Mouse (Mus musculus): ENCODE results near the gene Fkbp8. TPM values are rescaled to one million over a fixed set of nuclear protein-coding genes. Genes with fewer than 3 reads are reported as not detected.

Fkbp8 gene
- polyA plus RNA-seq, 1 experiment from 2014 or later, result 306 TPM

DNA sequence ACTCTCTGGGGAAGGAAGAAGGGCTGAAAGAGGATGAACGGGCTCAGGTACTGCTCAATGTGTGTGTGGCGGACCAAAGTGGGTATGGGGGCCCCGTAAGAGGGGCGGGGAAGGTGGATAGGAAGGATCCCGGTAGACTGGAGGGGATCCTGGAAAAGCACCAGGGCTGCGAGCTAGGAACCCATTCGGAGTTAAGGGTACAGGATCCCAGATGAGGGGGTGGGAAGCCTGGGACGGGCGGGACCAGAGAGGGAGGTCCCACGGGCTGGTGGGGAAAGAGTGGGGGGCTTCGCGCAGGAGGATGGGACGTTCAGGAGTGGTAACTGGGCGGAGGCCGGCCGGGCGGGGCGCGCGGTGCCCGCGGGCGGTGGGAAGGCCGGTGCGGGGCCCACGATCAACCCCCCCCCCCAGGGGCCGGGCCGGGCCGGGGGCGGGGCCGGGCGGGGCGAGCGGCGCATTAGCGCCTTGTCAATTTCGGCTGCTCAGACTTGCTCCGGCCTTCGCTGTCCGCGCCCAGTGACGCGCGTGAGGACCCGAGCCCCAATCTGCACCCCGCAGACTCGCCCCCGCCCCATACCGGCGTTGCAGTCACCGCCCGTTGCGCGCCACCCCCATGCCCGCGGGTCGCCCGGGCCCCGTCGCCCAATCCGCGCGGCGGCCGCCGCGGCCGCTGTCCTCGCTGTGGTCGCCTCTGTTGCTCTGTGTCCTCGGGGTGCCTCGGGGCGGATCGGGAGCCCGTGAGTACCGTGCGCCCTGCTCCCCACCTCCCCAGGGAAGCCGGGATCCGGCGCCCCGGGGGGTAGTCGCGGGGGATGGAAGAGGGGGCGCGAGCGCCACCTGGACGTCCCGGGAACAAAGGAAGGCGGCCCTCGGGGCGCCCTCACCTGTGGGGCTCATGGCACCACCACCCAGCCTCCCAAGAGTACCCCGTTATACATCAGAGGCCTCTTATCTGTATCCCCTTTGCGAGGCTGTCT lies 34.6 kb upstream of the Fkbp8 start, which contains the start of gene Crlf1:
TSS of gene Crlf1 (plus strand) at position 495 of the 977 bp plus-strand sequence.
- H3K4me1 ChIP-seq, result peaks cover 79% of the 10 kb centered on the region
- WGBS, result under 1% methylated on average over 65 of the region's 93 CpGs
- no peaks in the 10 kb centered on the region for H3K36me3 ChIP-seq
- H3K9ac ChIP-seq, result peak within 1 kb of the TSS; percentile 73
- ATAC-seq (ENCODE audit: insufficient number of reproducible peaks, insufficient read depth, low FRiP score, low TSS enrichment), result no peak
- no peaks in the 10 kb centered on the region for H3K9me3 ChIP-seq
- peak within 1 kb of the TSS; percentile 50; the same call in 1 of the 2 replicates for H3K27ac ChIP-seq
- peak within 1 kb of the TSS; percentile 57 for H3K4me3 ChIP-seq
- H3K27me3 ChIP-seq, result peaks cover 93% of the 10 kb centered on the region
- H3K4me2 ChIP-seq (replicated peaks), result peak within 1 kb of the TSS; percentile 86

GRCm38 (mm10) chr8:70493692-70494415 lies 33.7 kb upstream of the Fkbp8 start:
- Histone ChIP-seq H3K27me3 (peaks cover 93% of the 10 kb centered on the region), H3K9ac (peak overlapping the region; percentile 73), H3K4me3 (peak overlapping the region; percentile 57), H3K9me3 (no peaks in the 10 kb centered on the region), H3K36me3 (no peaks in the 10 kb centered on the region), H3K4me1 (peaks cover 72% of the 10 kb centered on the region), H3K4me2 (replicated peaks) (peak overlapping the region; percentile 86), H3K27ac (peak overlapping the region; percentile 36; the same call in 1 of the 2 replicates)
- 1% methylated on average over 47 of the region's 47 CpGs for WGBS
- no peak for ATAC-seq (ENCODE audit: insufficient number of reproducible peaks, insufficient read depth, low FRiP score, low TSS enrichment)

DNA sequence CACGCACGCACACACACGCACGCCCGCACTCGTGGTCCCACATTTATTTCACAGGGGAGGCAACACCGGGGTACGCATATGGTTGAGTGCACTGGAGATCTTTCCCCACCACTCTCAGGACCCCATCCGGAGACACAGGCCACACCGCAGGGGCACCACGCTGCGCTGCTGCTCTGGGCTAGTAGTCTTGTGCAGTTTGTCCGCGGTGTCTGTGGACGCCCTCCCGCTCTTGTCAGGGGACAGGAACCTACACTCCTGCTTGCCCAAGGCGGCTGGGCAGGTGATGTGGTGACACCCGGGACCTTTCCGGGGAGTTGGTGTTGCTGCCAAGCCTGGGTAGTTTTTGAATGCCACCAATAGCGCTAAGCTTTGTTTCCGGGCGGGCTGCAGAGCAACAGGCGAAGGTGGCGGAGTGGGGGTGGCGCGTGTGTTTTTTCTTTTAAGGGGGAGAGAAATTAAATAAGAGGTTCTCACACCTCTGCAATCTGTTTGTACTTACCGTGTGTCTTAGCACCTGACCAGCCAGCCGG lies 33.0 kb upstream of the Fkbp8 start:
- Histone ChIP-seq H3K4me1 (peaks cover 72% of the 10 kb centered on the region), H3K9me3 (no peaks in the 10 kb centered on the region), H3K27me3 (peaks cover 91% of the 10 kb centered on the region), H3K4me2 (replicated peaks) (peak overlapping the region; percentile 86), H3K9ac (peak overlapping the region; percentile 73; the same call in 1 of the 2 replicates), H3K27ac (0 out of 2 replicates have a peak overlapping the region, but pooled peaks have one; percentile 36), H3K4me3 (peak overlapping the region; percentile 57), H3K36me3 (no peaks in the 10 kb centered on the region)
- WGBS, result 1% methylated on average over 28 of the region's 28 CpGs
- ATAC-seq (ENCODE audit: insufficient number of reproducible peaks, insufficient read depth, low FRiP score, low TSS enrichment), result no peak

DNA sequence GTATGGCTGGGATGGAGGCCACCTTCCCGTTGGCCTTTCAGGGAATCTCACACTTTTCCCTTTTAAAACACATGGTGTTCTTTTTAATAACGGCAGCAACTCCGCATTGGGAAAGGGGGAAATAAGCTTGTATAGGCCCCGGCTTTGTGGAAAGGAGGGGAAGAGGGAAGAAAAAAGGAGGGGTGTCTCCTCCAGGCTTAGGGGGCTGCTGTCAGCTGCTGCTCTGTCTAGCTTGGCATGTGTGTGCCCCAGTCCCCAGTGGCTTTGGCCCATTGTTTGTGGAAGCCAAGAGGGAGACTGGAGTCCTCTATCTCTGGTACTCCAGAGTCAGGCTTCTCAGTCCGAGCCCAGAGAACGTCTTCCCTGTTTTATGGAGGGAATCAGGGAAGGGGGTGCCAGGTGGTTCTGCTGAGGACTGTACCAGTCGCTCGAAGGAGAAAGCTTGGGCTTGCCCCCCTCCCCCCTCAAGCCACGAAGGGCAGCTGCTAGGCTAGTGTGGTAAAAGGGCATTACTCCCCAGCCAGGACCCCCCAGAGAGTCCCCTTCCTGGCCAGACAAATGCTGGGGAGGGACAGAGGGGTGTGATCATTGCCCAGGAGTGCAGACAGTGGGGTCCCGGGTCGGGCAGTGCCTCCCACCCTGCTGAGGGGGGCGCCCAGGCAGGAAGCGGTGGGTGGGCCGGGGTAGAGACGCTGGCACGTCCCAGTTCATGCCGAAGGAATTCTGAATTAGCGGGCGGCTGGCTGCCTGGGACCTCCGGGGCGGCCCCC lies 32.3 kb upstream of the Fkbp8 start:
- WGBS, result 3% methylated on average over 21 of the region's 21 CpGs
- peak overlapping the region; percentile 51 for H3K9ac ChIP-seq

GRCm38 (mm10) chr8:70495771-70496062 lies 31.8 kb upstream of the Fkbp8 start:
- H3K9me3 ChIP-seq, result no peaks in the 10 kb centered on the region
- peak overlapping the region; percentile 51 for H3K9ac ChIP-seq
- 9% methylated on average over 12 of the region's 12 CpGs for WGBS
- H3K27ac ChIP-seq, result no peak overlapping the region
- no peaks in the 10 kb centered on the region for H3K36me3 ChIP-seq
- no peak for ATAC-seq (ENCODE audit: insufficient number of reproducible peaks, insufficient read depth, low FRiP score, low TSS enrichment)
- H3K4me1 ChIP-seq, result peaks cover 72% of the 10 kb centered on the region
- H3K4me3 ChIP-seq, result peak overlapping the region; percentile 57
- peak overlapping the region; percentile 86 for H3K4me2 ChIP-seq (replicated peaks)
- peaks cover 91% of the 10 kb centered on the region for H3K27me3 ChIP-seq

More for the DNA sequence above, 32.3 kb upstream of the Fkbp8 start:
- Histone ChIP-seq H3K4me1 (peaks cover 72% of the 10 kb centered on the region), H3K4me3 (peak overlapping the region; percentile 57), H3K36me3 (no peaks in the 10 kb centered on the region), H3K27ac (no peak overlapping the region), H3K9me3 (no peaks in the 10 kb centered on the region), H3K4me2 (replicated peaks) (peak overlapping the region; percentile 86), H3K27me3 (peaks cover 91% of the 10 kb centered on the region)
- ATAC-seq (ENCODE audit: insufficient number of reproducible peaks, insufficient read depth, low FRiP score, low TSS enrichment), result no peak

DNA sequence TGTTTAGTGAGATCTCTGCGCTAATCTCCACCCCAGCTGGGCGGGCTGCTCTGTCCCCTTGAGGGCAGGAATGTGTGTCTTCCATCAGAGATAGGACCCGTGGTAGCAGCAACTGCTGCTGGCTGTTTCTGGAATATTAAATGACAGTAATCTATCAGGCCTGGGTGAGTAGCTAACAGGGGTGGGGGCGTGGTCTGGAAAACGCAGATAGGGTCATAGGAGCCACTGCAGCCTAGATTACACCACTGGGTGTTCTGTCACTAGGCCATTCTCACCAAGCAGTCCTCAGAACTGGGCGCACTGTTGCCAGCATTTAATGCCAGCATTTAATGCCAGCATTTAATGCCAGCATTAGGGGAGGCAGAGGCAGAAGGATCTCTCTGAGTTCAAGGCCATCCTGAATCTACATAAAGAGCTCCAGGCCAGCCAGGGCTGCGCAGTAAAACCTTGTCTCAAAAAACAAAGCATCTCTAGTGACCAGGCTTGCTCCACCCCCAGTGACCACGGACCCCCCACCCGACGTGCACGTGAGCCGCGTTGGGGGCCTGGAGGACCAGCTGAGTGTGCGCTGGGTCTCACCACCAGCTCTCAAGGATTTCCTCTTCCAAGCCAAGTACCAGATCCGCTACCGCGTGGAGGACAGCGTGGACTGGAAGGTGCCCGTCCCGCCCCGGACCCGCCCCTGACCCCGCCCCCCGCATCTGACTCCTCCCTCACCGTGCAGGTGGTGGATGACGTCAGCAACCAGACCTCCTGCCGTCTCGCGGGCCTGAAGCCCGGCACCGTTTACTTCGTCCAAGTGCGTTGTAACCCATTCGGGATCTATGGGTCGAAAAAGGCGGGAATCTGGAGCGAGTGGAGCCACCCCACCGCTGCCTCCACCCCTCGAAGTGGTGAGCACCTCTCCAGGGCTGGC lies 26.9 kb upstream of the Fkbp8 start:
- Histone ChIP-seq H3K4me3 (peak overlapping the region; percentile 17; the same call in 1 of the 2 replicates), H3K9me3 (no peaks in the 10 kb centered on the region), H3K9ac (no peak overlapping the region), H3K36me3 (0 out of 2 replicates have a peak, but pooled peaks cover 4% of the 10 kb centered on the region), H3K4me1 (peaks cover 63% of the 10 kb centered on the region), H3K27ac (no peak overlapping the region), H3K4me2 (replicated peaks) (peak overlapping the region; percentile 35; the same call in 1 of the 2 replicates), H3K27me3 (peaks cover 65% of the 10 kb centered on the region)
- WGBS, result 11% methylated on average over 39 of the region's 39 CpGs
- ATAC-seq (ENCODE audit: insufficient number of reproducible peaks, insufficient read depth, low FRiP score, low TSS enrichment), result no peak

- H3K27ac ChIP-seq, result no peak overlapping the region
- peaks cover 52% of the 10 kb centered on the region for H3K27me3 ChIP-seq
- no peaks in the 10 kb centered on the region for H3K9me3 ChIP-seq
- WGBS, result 16% methylated on average over 23 of the region's 23 CpGs
- no peak overlapping the region for H3K9ac ChIP-seq
- no peak for ATAC-seq (ENCODE audit: insufficient number of reproducible peaks, insufficient read depth, low FRiP score, low TSS enrichment)
- no peak overlapping the region for H3K4me2 ChIP-seq (replicated peaks)
- no peak overlapping the region for H3K4me3 ChIP-seq
- H3K36me3 ChIP-seq, result 0 out of 2 replicates have a peak, but pooled peaks cover 6% of the 10 kb centered on the region
- H3K4me1 ChIP-seq, result peaks cover 63% of the 10 kb centered on the region
Measured at GRCm38 (mm10) chr8:70501820-70502529, 25.5 kb upstream of the Fkbp8 start.

DNA sequence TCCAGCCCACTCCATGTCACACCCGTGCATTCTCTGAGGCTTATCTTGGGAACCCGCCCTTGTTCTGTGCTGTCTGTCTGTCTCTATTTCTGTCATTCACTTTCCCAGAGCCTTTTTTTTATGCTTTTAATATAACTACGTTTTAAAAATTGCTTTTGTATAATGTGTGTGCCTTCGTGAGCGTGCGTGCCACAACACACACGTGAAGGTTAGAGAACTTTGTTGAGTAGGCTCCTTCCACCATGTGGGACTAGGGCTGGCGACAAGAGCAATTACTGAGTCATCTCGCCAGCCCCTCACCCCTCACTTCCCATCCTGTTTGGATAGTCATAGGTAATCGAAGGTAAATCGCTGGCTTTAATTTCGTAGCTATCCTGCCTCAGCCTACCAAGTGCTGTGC lies 25.0 kb upstream of the Fkbp8 start:
- no peaks in the 10 kb centered on the region for H3K9me3 ChIP-seq
- H3K36me3 ChIP-seq, result peaks cover 11% of the 10 kb centered on the region
- ATAC-seq (ENCODE audit: insufficient number of reproducible peaks, insufficient read depth, low FRiP score, low TSS enrichment), result no peak
- no peak overlapping the region for H3K4me3 ChIP-seq
- WGBS, result 30% methylated on average over 12 of the region's 12 CpGs
- H3K27me3 ChIP-seq, result peaks cover 51% of the 10 kb centered on the region
- no peak overlapping the region for H3K4me2 ChIP-seq (replicated peaks)
- H3K4me1 ChIP-seq, result peaks cover 63% of the 10 kb centered on the region
- no peak overlapping the region for H3K9ac ChIP-seq
- H3K27ac ChIP-seq, result no peak overlapping the region

- H3K27ac ChIP-seq, result peak overlapping the region; percentile 83
- H3K9ac ChIP-seq, result no peak overlapping the region
- H3K4me1 ChIP-seq, result peaks cover 63% of the 10 kb centered on the region
- 9% methylated on average over 46 of the region's 46 CpGs for WGBS
- H3K27me3 ChIP-seq, result peaks cover 45% of the 10 kb centered on the region
- H3K4me2 ChIP-seq (replicated peaks), result peak overlapping the region; percentile 83
- H3K36me3 ChIP-seq, result peaks cover 17% of the 10 kb centered on the region
- no peak overlapping the region for H3K4me3 ChIP-seq
- no peaks in the 10 kb centered on the region for H3K9me3 ChIP-seq
- no peak for ATAC-seq (ENCODE audit: insufficient number of reproducible peaks, insufficient read depth, low FRiP score, low TSS enrichment)
Measured at GRCm38 (mm10) chr8:70503062-70503750, 24.3 kb upstream of the Fkbp8 start.

Measured in embryonic facial prominence, embryonic 12.5 days (tissue).